Mouse (Mus musculus) hindbrain, embryonic 13.5 days (tissue): ENCODE data around the gene Tmigd1. TPM values are rescaled to one million over a fixed set of nuclear protein-coding genes. Genes with fewer than 3 reads are reported as not detected.

Experiments
- ATAC-seq: fragments of 200-750 bp; cut with Nextera tagmentation; 2 replicates; pipeline ENCODE4 v1.8.0; 2017; ENCODE audit warnings: moderate TSS enrichment; ENCODE audit not compliant: low FRiP score
- H3K27ac ChIP-seq: fragments of 300-500 bp; sonication (generic); 2 replicates; pipeline ENCODE4 v1.5.1; 2015; ENCODE audit warnings: inconsistent platforms, mild to moderate bottlenecking, moderate library complexity
- H3K27me3 ChIP-seq: fragments of 300-500 bp; sonication (generic); 2 replicates; pipeline ENCODE4 v1.6.1; 2015; ENCODE audit warnings: mild to moderate bottlenecking, inconsistent platforms
- H3K36me3 ChIP-seq: fragments of 300-500 bp; sonication (generic); 2 replicates; pipeline ENCODE4 v1.6.1; 2015; ENCODE audit warnings: mild to moderate bottlenecking, inconsistent platforms
- H3K4me1 ChIP-seq: fragments of 300-500 bp; sonication (generic); replicated peaks from 2 replicates; pipeline ENCODE4 v1.6.1; 2015; ENCODE audit warnings: inconsistent platforms
- H3K4me2 ChIP-seq: fragments of 300-500 bp; sonication (generic); 2 replicates; pipeline ENCODE4 v1.6.1; 2015; ENCODE audit warnings: inconsistent platforms, mild to moderate bottlenecking, moderate library complexity
- H3K4me3 ChIP-seq: fragments of 300-500 bp; sonication (generic); 2 replicates; pipeline ENCODE4 v1.5.1; 2015; ENCODE audit warnings: mild to moderate bottlenecking, inconsistent platforms
- H3K9ac ChIP-seq: fragments of 300-500 bp; sonication (generic); 2 replicates; pipeline ENCODE4 v1.6.1; 2015; ENCODE audit warnings: mild to moderate bottlenecking, inconsistent platforms
- H3K9me3 ChIP-seq: fragments of 300-500 bp; sonication (generic); 2 replicates; pipeline ENCODE4 v1.6.1; 2016; ENCODE audit warnings: inconsistent platforms
- WGBS: fragments of 180-500 bp; shearing (Covaris S2); methylation state at CpG from one replicate; pipeline ENCODE4 v1.1.7; 2015; 5-methylcytosine and 5-hydroxymethylcytosine counted together
- polyA plus RNA-seq: library from polyadenylated mRNA; unstranded; fragments of >200 nt; fragmentation: Nextera tagmentation; extraction: Ambion mirVana; gene quantifications from 2 replicates; pipeline ENCODE4 v1.2.1, GENCODE M21; 2015

Tmigd1 gene
- polyA plus RNA-seq, 1 experiment from 2014 or later, result not detected

DNA sequence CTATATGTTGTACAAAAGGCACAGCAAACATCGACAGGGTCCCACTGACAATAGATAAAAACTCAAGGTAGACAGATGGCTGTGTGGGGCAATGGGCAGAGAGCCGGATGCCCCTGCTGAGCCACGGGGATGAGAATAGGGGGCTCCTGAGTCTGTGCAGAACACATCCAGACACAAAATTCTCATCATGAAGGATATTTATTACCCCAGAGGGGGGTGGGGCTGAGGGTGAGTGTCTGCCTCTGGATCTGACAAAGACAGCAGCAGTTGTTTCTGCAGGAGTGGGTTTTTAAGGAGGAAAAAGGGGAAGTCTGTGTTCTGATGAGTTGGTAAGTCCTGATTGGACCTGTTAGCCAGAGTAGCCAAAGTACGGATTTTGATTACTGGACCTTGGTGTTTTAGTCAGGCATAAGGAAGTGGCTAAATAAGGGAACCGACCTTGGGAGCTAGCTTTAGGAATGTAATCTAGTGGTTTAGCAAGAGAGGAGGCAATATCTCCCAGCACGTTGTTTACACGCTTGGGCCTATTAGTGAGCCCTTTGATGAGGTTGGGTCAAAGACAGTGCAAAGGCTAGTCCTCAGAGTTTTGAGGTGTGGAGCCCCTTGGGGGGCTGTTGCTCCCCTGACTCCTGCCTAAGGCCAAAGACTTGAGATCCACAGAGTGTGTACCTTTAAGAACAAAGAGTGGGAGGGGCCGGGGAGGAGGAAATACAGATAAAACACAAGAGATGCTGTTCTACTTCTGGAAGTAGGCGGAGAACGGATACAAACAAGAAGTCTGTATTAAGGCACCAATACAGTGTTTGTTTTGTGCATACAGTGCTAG lies 12.4 kb upstream of the Tmigd1 start:
- WGBS, result 76% methylated on average over 10 of the region's 10 CpGs
- Histone ChIP-seq H3K4me1 (no peaks in the 10 kb centered on the region; the same call in 1 of the 2 replicates), H3K27me3 (no peaks in the 10 kb centered on the region)

DNA sequence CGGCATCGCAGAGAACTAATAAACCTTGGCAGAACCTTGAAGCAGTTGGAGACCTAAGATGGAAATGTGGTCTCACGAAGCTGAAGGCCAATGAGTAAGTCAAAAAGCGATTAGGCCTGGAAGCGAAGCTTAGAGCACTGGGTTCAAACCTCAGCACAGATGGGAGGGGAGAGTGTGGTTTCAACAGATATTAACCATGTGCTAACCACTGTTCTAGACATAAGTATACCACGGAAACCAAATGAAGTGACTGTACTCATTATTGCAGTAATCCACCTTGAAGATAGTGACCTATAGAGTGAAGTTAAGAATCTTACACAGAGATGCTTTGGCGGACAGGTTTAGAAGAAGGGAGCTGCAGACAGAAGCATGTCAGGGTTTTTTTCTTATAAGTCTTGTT lies 10.8 kb upstream of the Tmigd1 start:
- Histone ChIP-seq H3K36me3 (no peaks in the 10 kb centered on the region), H3K4me2 (no peak overlapping the region), H3K27ac (no peak overlapping the region), H3K4me1 (no peaks in the 10 kb centered on the region; the same call in 1 of the 2 replicates), H3K9ac (no peak overlapping the region), H3K27me3 (no peaks in the 10 kb centered on the region), H3K4me3 (no peak overlapping the region), H3K9me3 (no peaks in the 10 kb centered on the region)
- ATAC-seq, result no peak
- 91% methylated on average over 7 of the region's 7 CpGs for WGBS

More for the DNA sequence above, 12.4 kb upstream of the Tmigd1 start:
- no peak for ATAC-seq
- no peak overlapping the region for H3K4me2 ChIP-seq
- H3K36me3 ChIP-seq, result no peaks in the 10 kb centered on the region
- H3K27ac ChIP-seq, result no peak overlapping the region
- no peak overlapping the region for H3K4me3 ChIP-seq
- H3K9me3 ChIP-seq, result no peaks in the 10 kb centered on the region
- H3K9ac ChIP-seq, result no peak overlapping the region

DNA sequence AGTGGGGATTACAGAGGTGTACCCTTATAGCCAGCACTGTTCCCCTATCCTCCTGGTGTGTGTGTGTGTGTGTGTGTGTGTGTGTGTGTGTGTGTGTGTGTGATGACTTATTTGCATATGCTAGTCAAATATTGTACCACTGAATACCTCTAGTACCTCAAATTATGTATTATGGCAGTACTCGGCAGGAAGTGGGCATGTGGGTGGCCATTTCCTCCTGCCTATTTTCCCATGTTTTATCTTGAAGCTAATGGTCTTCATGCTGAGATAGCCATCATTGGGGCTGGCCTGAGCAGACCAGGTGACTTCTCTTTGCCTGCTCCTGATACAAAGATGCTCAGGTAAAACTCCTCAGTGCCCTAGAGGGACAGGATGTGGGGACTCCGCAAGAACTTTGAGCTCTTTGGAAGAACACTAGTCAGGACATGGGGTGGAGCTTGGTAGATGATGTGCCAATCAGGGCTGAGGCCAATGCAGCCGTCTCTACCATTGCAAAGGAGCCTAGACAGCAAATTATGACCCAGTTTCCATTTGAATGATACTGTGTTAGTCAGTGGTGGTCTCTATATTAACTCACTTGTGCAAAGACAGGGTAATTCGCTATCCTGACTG lies 10.1 kb upstream of the Tmigd1 start:
- no peaks in the 10 kb centered on the region for H3K9me3 ChIP-seq
- 86% methylated on average over 4 of the region's 4 CpGs for WGBS
- no peaks in the 10 kb centered on the region for H3K27me3 ChIP-seq
- H3K4me1 ChIP-seq, result no peaks in the 10 kb centered on the region; the same call in 1 of the 2 replicates
- no peaks in the 10 kb centered on the region for H3K36me3 ChIP-seq
- no peak overlapping the region for H3K9ac ChIP-seq
- H3K4me3 ChIP-seq, result no peak overlapping the region
- ATAC-seq, result no peak
- no peak overlapping the region for H3K4me2 ChIP-seq
- no peak overlapping the region for H3K27ac ChIP-seq

DNA sequence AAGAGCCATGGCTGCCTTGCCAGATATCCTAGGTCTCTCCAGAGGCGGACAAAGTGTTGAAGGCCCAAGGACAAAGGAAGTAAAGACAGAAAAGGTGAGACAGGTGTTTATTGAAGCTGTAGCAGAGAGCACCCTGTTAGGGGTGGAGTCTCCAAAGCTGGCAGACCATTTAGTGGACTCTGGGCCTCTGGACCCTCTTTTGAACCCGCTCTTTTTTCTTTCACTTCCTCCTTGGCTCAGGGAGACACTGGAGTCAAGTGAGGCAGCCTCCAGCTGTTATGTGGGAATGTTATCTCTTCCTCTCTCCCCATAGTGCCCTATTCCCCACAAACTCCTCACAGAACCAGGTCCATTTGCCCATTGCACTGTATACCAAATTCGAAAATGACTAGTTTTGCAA lies 9.0 kb upstream of the Tmigd1 start:
- Histone ChIP-seq H3K4me2 (no peak overlapping the region), H3K9me3 (no peaks in the 10 kb centered on the region), H3K27ac (no peak overlapping the region), H3K36me3 (no peaks in the 10 kb centered on the region), H3K4me1 (no peaks in the 10 kb centered on the region; the same call in 1 of the 2 replicates), H3K4me3 (no peak overlapping the region), H3K27me3 (no peaks in the 10 kb centered on the region), H3K9ac (no peak overlapping the region)
- 87% methylated on average over 3 of the region's 3 CpGs for WGBS
- no peak for ATAC-seq

DNA sequence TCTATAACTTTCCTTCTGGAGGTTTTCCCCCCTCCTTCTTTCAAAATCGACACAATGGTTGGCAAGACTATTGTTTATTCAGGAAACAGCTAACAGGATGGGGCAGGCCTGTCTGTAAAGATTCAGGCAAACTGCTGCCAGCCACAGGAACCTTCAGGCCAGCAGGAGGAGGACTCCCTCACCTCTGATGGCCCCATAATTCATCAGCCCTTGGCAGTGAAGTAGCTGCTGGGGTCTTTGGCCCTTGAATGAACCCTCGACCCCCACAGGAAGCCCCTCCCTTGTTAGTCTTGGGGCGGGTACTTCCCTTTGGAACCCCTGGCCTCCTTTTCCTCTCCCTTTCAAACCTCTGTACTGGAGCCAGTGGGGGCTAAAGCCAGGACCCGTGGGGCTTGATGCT lies 8.4 kb upstream of the Tmigd1 start:
- ATAC-seq, result no peak
- Histone ChIP-seq H3K9ac (no peak overlapping the region), H3K4me3 (no peak overlapping the region), H3K27me3 (no peaks in the 10 kb centered on the region), H3K4me2 (no peak overlapping the region), H3K4me1 (no peaks in the 10 kb centered on the region; the same call in 1 of the 2 replicates), H3K27ac (no peak overlapping the region), H3K36me3 (no peaks in the 10 kb centered on the region), H3K9me3 (no peaks in the 10 kb centered on the region)
- WGBS, result 26% methylated on average over 4 of the region's 4 CpGs

DNA sequence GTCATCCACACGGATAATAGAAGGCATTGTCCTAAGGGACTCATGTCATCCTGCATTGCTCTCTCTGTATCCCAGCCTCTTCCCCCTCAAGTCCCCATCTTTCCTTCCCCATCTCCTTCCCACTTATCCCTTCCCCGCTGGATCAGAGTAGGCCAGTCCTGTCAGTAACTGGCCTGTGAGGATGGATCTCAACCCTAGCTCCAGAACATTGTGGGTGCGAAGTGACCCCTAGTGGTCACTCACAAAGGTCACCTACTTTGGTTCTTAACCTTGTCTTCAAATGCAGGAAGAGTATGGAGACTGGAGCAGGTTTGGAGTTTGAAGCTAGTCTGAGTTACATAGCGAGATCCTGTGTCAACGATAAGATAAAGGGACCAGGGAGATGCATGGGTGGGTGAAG lies 7.7 kb upstream of the Tmigd1 start:
- Histone ChIP-seq H3K9ac (no peak overlapping the region), H3K4me1 (no peaks in the 10 kb centered on the region; the same call in 1 of the 2 replicates), H3K9me3 (no peaks in the 10 kb centered on the region), H3K4me3 (no peak overlapping the region), H3K36me3 (no peaks in the 10 kb centered on the region), H3K4me2 (no peak overlapping the region), H3K27me3 (no peaks in the 10 kb centered on the region), H3K27ac (no peak overlapping the region)
- no peak for ATAC-seq
- WGBS, result 37% methylated on average over 5 of the region's 5 CpGs

DNA sequence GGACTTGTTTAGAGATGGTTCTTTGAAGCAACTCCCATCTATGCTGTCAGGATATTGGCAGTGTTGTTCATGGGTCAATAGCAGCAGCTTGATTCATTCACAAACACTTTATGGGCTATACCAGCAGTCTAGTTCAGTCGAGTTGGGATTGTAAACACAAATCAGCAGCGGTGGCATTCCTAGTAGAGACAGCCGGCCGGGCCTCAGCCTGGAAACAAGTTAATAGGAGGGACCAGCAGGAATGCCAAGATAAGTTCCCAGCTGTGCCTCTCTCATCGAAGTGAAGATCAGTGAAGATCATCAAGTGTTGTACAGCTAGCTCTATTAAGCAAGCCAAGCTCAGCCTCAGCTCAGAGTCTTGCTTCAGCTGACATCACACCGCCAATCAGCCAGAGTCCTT lies 5.6 kb upstream of the Tmigd1 start:
- no peak overlapping the region for H3K4me3 ChIP-seq
- H3K4me1 ChIP-seq, result no peaks in the 10 kb centered on the region; the same call in 1 of the 2 replicates
- H3K9ac ChIP-seq, result no peak overlapping the region
- H3K4me2 ChIP-seq, result no peak overlapping the region
- ATAC-seq, result no peak
- 77% methylated on average over 6 of the region's 6 CpGs for WGBS
- H3K27ac ChIP-seq, result no peak overlapping the region
- no peaks in the 10 kb centered on the region for H3K9me3 ChIP-seq
- H3K27me3 ChIP-seq, result no peaks in the 10 kb centered on the region
- no peaks in the 10 kb centered on the region for H3K36me3 ChIP-seq

DNA sequence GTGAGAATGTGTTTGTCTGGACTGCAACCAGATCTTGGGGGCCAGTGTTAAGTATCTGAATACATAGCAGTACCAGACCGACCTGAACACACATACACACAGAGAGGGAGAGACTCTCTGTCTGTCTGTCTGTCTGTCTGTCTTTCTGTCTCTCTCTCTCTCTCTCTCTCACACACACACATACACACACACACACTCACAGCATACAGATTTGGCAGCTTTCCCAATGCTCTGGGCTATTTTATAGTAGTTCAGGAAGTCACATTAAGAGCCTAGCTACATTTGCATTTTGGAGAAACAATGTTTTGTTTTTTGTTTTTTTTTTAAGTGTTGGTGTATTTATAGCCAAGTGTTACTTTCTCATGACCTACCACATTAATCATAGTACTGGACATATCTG lies 4.8 kb upstream of the Tmigd1 start:
- WGBS, result 58% methylated on average over 1 of the region's 1 CpGs
- no peak for ATAC-seq
- Histone ChIP-seq H3K4me1 (no peaks in the 10 kb centered on the region; the same call in 1 of the 2 replicates), H3K36me3 (no peaks in the 10 kb centered on the region), H3K9ac (no peak overlapping the region), H3K9me3 (no peaks in the 10 kb centered on the region), H3K27ac (no peak overlapping the region), H3K4me2 (no peak overlapping the region), H3K27me3 (no peaks in the 10 kb centered on the region), H3K4me3 (no peak overlapping the region)

DNA sequence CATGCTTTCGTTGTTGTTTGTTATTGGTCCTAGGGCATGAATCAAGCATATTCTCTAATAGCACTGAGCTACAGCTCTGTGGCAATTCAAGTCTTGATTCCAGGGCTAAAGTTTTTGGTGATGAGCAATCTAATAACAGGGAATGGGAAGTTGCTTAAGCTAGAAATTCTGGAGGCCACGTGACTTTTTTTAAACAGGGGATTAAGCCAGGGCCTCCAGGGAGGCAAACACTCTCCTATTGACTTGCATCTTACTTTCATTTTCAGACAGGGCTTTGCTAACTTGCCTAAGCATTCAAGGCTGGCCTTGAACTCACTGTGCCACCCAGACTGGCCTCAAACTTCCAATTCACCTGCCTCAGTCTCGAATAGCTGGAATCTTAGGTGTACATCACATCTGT lies 4.1 kb upstream of the Tmigd1 start:
- H3K4me1 ChIP-seq, result no peaks in the 10 kb centered on the region; the same call in 1 of the 2 replicates
- no peak for ATAC-seq
- H3K4me3 ChIP-seq, result no peak overlapping the region
- no peaks in the 10 kb centered on the region for H3K36me3 ChIP-seq
- H3K4me2 ChIP-seq, result no peak overlapping the region
- H3K27ac ChIP-seq, result no peak overlapping the region
- no peak overlapping the region for H3K9ac ChIP-seq
- WGBS, result 56% methylated on average over 3 of the region's 3 CpGs
- H3K9me3 ChIP-seq, result no peaks in the 10 kb centered on the region
- H3K27me3 ChIP-seq, result no peaks in the 10 kb centered on the region

DNA sequence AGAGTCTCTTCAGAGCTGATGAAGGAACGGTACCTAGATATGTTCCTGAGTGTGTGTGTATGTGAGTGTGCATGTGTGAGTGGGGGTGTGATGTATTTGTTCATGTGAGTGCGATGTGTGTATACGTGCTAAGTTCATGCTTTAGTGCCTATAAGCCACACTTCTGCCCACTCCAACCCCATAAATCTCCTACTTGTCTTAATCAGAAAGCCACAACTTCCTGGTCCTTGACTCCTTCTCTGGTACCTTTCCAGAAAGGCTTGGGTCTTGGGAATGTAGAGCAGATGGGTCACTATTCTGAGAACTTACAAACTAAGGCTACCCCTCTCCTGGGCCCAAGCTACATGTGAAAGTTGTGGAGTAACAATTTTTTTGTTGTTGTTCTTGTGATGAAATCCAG lies 3.2 kb upstream of the Tmigd1 start:
- no peak overlapping the region for H3K27ac ChIP-seq
- no peak overlapping the region for H3K4me2 ChIP-seq
- no peaks in the 10 kb centered on the region; the same call in 1 of the 2 replicates for H3K4me1 ChIP-seq
- H3K4me3 ChIP-seq, result no peak overlapping the region
- 97% methylated on average over 3 of the region's 3 CpGs for WGBS
- H3K9ac ChIP-seq, result no peak overlapping the region
- H3K36me3 ChIP-seq, result no peaks in the 10 kb centered on the region
- no peaks in the 10 kb centered on the region for H3K9me3 ChIP-seq
- no peaks in the 10 kb centered on the region for H3K27me3 ChIP-seq
- ATAC-seq, result no peak

DNA sequence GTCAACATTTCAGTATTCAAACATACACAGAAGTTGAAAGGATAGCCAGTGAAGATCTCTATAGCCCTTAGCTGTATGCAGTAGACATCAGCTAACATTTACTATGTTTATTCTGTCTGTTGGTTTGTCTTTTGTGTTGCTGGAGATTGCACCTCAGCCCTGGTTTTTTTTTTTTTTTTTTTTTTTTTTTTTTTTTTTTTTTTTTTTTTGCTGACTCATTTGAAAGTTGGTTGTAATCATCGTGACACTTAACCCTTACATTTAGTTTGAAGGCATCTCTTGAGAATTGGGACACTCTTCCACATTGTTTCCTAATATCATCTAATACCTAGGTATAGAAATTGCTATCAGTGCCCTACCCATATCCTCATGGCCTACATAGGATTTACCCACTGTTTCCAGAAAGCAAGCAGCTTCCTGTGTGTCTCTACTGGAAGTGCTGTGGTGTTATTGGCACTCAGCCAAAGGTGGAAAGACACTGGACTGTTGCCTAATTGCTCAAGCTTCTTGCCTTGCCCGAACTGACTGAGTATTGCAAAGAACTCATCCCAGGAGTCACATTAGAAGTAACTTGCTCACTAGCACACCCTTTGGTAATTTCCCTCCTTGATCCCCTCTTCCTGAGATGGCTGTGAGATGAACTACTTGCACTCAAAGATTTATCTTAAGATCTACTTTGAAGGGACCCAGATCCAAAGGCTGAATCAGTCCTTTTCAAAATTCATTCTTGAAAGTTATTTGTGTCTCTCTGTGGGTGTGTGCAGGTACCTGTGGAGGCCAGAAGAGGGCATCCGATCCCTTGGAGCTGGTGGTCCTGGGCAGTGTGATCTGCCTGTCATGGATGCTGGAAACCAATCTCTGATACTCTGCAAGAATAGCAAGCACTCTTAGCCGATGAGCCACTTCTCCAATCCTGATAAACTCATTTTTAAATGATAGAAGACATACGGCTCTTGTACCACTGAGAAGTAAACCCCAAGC lies 1.9 kb upstream of the Tmigd1 start:
- Histone ChIP-seq H3K9ac (no peak overlapping the region), H3K27me3 (no peaks in the 10 kb centered on the region), H3K4me3 (no peak overlapping the region), H3K9me3 (no peaks in the 10 kb centered on the region), H3K36me3 (no peaks in the 10 kb centered on the region), H3K27ac (no peak overlapping the region), H3K4me2 (no peak overlapping the region), H3K4me1 (no peaks in the 10 kb centered on the region)
- WGBS, result 73% methylated on average over 5 of the region's 5 CpGs
- no peak for ATAC-seq

DNA sequence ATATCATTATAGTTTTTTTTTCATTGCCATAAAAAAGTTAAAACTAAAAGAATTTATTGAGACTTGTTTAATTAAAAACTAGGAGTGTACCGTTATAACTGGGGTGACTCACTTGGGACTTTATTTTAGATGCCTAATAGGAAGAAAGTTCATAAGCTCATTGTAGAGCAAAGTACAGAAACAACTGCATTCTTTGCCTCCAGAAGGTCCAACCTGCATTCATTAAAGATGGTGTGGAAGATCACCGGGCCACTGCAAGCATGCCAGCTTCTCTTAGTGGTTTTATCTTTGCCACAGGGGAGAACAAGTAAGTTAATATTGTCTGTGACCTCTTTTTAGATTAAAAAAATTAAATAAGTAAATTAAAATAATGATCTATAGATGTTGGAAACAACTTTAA lies 2.4 kb downstream of the Tmigd1 start:
- no peaks in the 10 kb centered on the region for H3K36me3 ChIP-seq
- no peak overlapping the region for H3K4me2 ChIP-seq
- no peaks in the 10 kb centered on the region for H3K9me3 ChIP-seq
- H3K4me1 ChIP-seq, result no peaks in the 10 kb centered on the region
- no peaks in the 10 kb centered on the region for H3K27me3 ChIP-seq
- H3K9ac ChIP-seq, result no peak overlapping the region
- no peak overlapping the region for H3K27ac ChIP-seq
- no peak for ATAC-seq
- H3K4me3 ChIP-seq, result no peak overlapping the region
- 90% methylated on average over 2 of the region's 2 CpGs for WGBS
